Mouse (Mus musculus) left cerebral cortex, postnatal 14 days (tissue): ENCODE measurements at regions not wholly inside any gene's neighbourhood (a gene's known extent, or its start where the extent isn't known, plus 50 kb on each side); places are given as distances from the start of the nearest gene placed in this dataset.

Source experiments
- DNase-seq, 2 experiments: peaks; one replicate each; pipeline ENCODE4 v3.0.0; 2021 to 2022; ENCODE audit warnings: low spot score in 2 of 2, mixed read lengths in 1 of 2
- intact Hi-C: fragments of 180-260 bp; cut with DNase I; formaldehyde crosslinking; loops from one replicate; pipeline ENCODE4 v1.15.1; 2025

- DNase-seq: no peak
- intact Hi-C loops: no loop called here
These were observed 466.2 kb downstream of the Klhl13 start for GRCm38 (mm10) chrX:22898698-22899051.

- no peak for DNase-seq
- intact Hi-C loops: no loop called here
These were observed 466.7 kb downstream of the Klhl13 start for GRCm38 (mm10) chrX:22898048-22898697.

DNA sequence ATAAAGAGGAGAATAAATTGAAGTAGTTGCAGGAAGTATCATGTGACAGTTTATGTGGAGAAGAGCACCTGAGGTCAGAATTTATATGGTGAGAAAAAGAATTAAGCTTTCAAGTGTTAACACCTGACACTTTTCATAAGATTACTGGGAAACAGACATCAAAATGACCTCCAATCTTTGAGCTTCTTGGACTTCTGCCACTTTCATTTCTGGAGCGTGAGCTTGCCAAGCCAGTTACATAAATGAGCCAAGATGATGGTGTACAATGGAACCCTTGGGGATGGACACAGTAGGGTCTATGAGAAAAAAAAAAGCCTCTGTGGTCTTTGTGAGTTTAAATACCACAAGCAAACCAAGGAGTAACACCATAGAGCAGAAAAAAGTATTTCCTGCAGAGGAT, 495.1 kb downstream of the Klhl13 start:
- intact Hi-C loops: no loop called here
- DNase-seq: no peak

DNA sequence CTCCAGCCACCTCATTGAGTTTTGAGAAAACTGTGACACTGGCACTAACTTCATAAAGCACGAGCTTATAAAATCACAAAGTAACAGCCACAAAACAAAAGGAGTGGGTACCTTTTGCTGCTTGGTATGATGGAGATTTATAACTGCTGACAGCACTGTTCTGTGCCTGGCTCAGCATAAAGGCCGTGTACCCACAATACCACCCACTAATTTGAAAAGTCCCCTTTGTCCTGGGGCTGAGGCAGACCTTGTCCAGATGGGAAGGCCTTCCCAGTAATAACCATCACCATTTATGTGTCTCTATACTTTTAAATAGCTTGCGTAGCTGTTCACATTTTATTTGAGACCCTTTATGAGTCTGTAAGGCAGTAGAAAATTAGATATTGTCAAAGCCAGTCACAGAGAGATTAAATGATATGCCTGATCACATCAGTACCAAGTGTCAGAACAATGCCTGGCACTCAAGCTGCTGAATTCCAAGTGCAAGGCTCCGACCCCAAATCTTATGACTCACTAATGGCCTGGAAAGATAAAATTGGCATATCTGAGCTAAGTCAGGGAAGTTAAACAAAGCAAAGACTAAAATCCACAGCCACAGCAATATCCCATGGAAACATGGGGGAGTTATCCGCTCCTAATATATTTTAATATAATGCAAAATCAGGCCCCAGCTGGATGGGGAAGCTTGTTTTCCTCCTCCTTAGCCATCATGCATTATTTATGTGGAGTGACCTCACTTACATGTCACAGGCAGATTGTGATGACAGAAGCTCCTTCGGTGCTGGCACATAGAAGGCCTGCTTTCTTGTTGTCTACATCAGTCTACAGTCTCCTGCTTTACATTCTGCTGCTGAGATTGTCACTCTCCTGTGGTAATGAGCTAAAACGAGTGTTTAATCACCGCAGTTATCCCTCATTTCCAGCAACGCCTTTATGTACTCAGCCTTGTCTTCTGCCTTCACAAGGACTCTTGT, 515.1 kb downstream of the Klhl13 start:
- DNase-seq: no peak
- intact Hi-C loops: no loop called here

DNA sequence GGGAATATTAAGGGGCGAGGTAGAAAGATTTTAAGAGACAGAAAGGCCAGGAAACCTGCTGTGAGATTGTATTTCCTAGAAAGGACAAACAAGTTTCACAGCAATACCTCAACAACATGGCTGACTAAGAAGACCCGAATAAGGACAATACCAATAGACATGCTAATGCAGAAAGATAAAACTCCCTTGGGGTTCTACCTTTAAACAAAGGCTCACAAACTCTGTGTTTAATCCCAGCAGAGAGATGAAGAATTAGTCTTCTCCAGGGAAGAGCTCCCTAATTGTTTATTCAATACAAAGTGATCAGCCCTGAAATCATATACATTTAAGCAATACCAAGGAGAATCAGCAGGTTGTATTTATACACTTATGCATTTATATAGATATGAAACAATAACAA, 516.1 kb downstream of the Klhl13 start:
- no peak for DNase-seq
- intact Hi-C loops: no loop called here

DNA sequence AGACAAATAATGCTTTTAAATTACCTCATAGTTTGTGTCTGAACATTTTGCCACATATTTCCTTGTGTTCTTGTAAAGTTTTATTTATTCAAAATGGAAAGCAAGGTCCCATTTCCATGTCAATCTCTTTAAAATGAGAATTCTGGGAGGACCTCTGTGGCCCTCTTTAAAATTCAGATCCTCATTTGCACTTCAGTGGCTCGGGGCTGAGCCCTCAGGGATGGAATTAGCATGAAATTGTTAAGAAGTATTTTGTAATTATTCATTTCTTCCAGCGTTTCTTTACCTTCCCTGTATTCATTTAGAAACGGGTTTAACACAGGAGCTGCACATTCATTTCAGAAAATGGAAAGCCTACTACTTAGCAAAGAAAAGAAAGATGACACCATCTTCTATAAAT, 531.7 kb downstream of the Klhl13 start:
- intact Hi-C loops: no loop called here
- DNase-seq: no peak

DNA sequence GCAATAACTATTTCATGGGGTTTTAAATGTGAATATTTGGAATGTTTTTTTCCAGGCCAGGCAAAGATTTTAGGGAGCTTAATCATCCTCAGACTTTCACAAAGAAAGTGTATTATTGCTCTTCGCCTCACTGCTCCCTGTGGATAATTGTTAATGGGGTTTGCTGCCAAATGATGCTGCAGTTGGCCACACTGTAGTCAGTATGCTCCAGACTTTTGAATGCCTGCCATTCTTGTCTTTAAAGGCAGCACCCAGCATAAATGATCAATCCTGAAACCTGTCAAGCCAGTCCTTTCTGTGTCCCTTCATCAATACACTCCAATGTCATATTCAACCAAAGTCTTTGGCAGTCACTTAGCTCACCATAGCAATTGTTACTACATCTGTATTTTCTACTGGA, 559.7 kb downstream of the Klhl13 start:
- intact Hi-C loops: no loop called here
- DNase-seq: no peak

DNA sequence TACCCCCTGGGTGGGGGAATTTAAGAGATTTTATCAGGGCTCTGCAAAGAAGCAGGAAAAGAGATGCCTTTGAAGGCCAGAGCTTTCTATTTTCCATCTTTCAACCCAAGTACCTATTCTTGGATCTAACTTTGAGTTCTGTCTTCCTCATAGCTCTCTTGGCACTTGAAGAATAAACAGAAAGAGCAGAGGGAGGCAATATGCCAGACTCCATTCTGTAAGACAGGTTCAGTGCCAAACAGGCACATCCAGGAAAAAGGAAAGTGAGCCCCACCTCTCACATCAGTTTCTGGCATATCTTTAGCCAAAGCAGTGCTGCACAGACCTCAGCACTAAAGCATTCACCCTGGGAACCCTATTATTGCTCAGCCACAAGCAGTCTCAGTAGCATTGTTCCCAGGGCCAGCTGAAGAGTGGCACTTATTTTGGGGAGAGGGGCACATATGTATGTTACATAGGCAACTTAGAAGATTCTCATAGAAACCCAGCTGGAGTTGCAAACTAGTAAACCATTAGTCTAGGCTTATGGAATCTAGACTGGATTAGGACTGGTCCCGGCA, 594.8 kb downstream of the Klhl13 start:
- intact Hi-C loops: no loop called here
- no peak for DNase-seq

- no peak for DNase-seq
- intact Hi-C loops: no loop called here
These were observed 625.6 kb downstream of the Klhl13 start for GRCm38 (mm10) chrX:22739235-22739634.

DNA sequence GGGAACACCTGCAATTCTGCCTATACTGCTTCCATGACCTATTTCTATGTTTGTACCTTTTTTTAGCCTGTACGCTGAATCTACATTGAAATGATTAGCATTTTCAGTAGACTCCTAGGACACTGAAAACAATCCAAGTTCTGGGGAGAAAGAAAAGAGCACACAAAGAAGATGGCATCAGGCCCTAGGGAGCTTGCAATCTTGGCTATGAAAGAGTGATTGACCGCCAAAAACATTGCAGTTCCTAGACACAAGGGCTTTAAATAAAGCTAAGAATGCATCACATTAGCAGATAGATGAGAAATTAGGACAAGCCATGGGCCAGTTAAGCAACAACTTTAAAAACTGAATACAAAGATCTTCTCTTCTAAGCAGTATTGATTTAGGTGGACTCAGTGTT, 666.7 kb downstream of the Klhl13 start:
- intact Hi-C loops: no loop called here
- peak in 1 of 2 experiments; percentile 3 for DNase-seq

- no peak for DNase-seq
- intact Hi-C loops: no loop called here
These were observed 707.0 kb downstream of the Klhl13 start for GRCm38 (mm10) chrX:22657722-22658342.
